Mouse (Mus musculus): ENCODE measurements at regions not wholly inside any gene's neighbourhood (a gene's known extent, or its start where the extent isn't known, plus 50 kb on each side); places are given as distances from the start of the nearest gene placed in this dataset.

DNA sequence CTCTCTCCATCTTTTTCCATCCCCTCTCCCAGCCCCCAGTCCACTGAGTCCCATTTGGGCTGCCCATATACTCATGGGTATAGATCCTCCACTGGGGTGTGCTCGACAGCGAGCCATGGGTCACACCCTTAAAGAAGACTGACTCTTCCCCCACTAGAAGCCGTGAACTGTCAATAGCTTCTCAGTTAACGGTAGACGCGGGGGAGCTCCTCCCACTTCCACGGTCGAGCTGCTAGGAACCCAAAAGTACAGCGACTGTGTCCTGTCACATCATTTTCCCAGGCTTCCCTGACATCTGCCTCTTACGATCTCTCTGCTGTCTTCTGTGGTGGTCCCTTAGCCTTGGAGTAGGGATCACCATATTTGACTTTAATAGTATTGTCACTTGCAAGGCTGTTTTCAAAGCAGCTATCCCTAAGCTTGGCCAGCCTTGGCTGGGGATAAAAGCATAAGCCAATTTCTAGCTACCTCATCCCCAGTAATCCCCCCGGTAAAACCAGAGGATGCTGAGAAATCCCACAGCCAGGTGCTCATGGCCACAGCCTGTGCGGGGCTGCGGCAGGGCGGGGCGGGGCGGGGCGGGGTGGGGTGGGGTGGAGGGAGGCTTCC is 211.2 kb upstream of the Amigo2 start:
- DNase-seq, result no peak

DNA sequence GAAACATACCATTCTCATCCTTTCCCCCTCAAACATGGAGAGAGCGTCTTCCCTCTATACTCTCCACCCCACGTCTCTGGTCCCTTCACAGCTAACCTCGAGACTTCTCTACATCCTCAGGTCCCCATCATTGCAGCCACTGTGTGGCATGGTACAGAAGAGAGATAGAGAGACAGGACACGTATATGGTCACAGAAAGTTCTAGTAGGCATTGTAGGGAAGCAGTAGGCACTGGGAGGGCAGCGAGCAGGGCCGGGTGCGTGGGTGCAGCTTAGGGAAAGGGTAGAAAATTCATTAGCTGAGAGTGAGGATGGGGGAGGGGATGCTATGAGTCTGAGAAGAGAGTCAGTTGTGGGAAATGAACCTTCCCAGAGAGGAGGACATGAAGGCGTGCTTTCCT is 210.4 kb upstream of the Amigo2 start:
- no peak for DNase-seq

DNA sequence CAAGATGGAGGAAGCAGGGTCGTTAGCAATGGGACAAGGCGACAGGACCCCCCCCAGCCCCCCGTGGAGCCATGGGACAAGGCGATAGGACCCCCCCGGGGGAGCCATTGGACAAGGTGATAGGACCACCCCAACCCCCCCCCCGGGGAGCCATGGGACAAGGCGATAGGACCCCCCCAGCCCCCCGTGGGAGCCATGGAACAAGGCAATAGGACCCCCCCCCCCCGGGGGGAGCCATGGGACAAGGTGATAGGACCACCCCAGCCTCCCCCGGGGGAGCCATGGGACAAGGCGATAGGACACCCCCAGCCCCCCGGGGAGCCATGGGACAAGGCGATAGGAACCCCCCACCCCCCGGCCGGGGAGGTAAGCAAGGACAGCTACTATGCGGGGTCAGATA is 209.9 kb upstream of the Amigo2 start:
- no peak for DNase-seq

DNA sequence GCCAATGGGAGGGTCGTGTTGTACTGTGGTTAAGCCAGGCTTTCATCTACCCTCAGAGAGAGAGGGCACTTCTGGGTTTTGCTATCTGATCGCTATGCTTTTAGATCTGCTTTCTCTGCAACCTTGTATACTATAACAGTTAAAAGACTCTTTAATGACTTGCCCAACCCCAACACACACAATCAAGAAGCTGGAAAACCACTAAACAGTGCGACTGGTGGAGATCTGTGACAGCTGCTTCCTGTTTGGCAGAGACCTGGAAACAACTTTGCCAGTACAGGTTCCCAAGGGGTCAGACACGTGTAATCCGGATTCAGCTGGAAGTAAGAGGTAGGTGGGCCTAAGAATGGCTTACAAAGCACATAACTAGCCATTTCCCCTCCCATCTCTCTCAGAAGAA is 208.6 kb upstream of the Amigo2 start:
- no peak for DNase-seq

DNA sequence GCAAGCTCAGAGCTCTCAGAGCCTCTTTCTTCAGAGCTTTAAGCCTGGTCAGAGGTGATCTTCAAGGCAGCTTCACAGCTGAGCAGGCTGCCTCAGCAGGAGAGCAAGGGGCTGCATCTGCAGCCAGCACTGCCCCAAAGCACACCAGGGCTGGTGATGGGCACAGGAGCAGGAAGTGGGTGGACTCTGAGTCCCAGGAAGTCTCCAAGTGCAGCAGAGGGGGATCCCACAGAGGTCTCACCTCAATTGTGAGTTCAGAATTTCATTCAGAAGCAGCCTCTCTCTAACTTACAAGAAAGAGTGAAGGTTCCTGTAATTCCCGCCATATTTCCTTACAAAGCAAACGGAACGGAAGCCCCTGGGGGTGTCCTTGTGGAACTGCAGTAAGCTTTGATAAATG is 202.6 kb upstream of the Amigo2 start:
- DNase-seq, result no peak

DNA sequence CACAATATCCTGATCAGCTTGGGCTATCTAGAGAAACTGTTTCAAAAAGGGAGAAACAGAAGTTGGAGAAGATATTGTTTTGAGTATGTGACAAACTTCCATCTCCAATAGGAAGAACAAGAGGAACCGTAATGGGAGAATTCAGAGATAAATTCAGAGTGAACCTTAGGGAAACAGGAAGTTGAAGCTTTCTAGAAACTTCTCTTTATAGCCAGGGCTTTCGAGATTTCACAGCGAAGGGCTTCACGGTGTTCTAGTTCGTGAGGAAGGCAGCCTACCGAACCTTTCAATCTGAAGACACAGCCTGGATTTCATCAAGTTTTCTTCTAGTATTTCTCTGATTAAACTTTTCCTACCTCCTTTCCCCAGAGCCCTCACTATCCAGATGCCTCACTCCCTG is 201.9 kb upstream of the Amigo2 start:
- no peak for DNase-seq

GRCm38 (mm10) chr15:97448243-97448880 is 201.3 kb upstream of the Amigo2 start:
- no peak for DNase-seq

GRCm38 (mm10) chr15:97446181-97446580 is 199.1 kb upstream of the Amigo2 start:
- no peak for DNase-seq

GRCm38 (mm10) chr15:97438235-97438760 is 191.2 kb upstream of the Amigo2 start:
- DNase-seq, result no peak
